Mouse (Mus musculus) embryonic facial prominence, embryonic 12.5 days (tissue): ENCODE results near the gene Prpsap2. TPM values are rescaled to one million over a fixed set of nuclear protein-coding genes. Genes with fewer than 3 reads are reported as not detected.

Experiments used
- ATAC-seq: fragments of 200-750 bp; cut with Nextera tagmentation; 2 replicates; pipeline ENCODE4 v1.8.0; 2017; ENCODE audit not compliant: insufficient number of reproducible peaks, insufficient read depth, low FRiP score, low TSS enrichment
- H3K27ac ChIP-seq: fragments of 300-500 bp; sonication (generic); 2 replicates; pipeline ENCODE4 v1.5.1; 2016; ENCODE audit warnings: mild to moderate bottlenecking
- H3K27me3 ChIP-seq: fragments of 300-500 bp; sonication (generic); 2 replicates; pipeline ENCODE4 v1.6.1; 2016; ENCODE audit warnings: mild to moderate bottlenecking, moderate library complexity
- H3K36me3 ChIP-seq: fragments of 300-500 bp; sonication (generic); 2 replicates; pipeline ENCODE4 v1.6.1; 2016; ENCODE audit warnings: mild to moderate bottlenecking
- H3K4me1 ChIP-seq: fragments of 300-500 bp; sonication (generic); 2 replicates; pipeline ENCODE4 v1.6.1; 2016
- H3K4me2 ChIP-seq: fragments of 300-500 bp; sonication (generic); replicated peaks from 2 replicates; pipeline ENCODE4 v1.6.1; 2016; ENCODE audit warnings: mild to moderate bottlenecking, moderate library complexity
- H3K4me3 ChIP-seq: fragments of 300-500 bp; sonication (generic); 2 replicates; pipeline ENCODE4 v1.5.1; 2016; ENCODE audit warnings: mild to moderate bottlenecking
- H3K9ac ChIP-seq: fragments of 300-500 bp; sonication (generic); 2 replicates; pipeline ENCODE4 v1.6.1; 2016; ENCODE audit warnings: mild to moderate bottlenecking, moderate library complexity
- H3K9me3 ChIP-seq: fragments of 300-500 bp; sonication (generic); 2 replicates; pipeline ENCODE4 v1.6.1; 2016; ENCODE audit warnings: mild to moderate bottlenecking, moderate library complexity
- WGBS: fragments of 180-500 bp; shearing (Covaris S2); methylation state at CpG from one replicate; pipeline ENCODE4 v1.1.7; 2016; 5-methylcytosine and 5-hydroxymethylcytosine counted together
- polyA plus RNA-seq: library from polyadenylated mRNA; unstranded; fragments of >200 nt; fragmentation: Nextera tagmentation; extraction: Ambion mirVana; gene quantifications from 2 replicates; pipeline ENCODE4 v1.2.1, GENCODE M21; 2016

The Prpsap2 gene
- polyA plus RNA-seq, 1 experiment from 2014 or later = 34.8 TPM

GRCm38 (mm10) chr11:61714346-61715117 is 47.4 kb downstream of the Prpsap2 start:
- Histone ChIP-seq H3K9me3 (no peaks in the 10 kb centered on the region), H3K27ac (no peak overlapping the region), H3K27me3 (peaks cover 4% of the 10 kb centered on the region; the same call in 1 of the 2 replicates), H3K4me3 (no peak overlapping the region), H3K4me1 (no peaks in the 10 kb centered on the region), H3K4me2 (no peak overlapping the region), H3K36me3 (no peaks in the 10 kb centered on the region), H3K9ac (no peak overlapping the region)
- 0 out of 2 replicates have a peak, but pooled peaks have one; percentile 8 for ATAC-seq
- 42% methylated on average over 11 of the region's 11 CpGs for WGBS

DNA sequence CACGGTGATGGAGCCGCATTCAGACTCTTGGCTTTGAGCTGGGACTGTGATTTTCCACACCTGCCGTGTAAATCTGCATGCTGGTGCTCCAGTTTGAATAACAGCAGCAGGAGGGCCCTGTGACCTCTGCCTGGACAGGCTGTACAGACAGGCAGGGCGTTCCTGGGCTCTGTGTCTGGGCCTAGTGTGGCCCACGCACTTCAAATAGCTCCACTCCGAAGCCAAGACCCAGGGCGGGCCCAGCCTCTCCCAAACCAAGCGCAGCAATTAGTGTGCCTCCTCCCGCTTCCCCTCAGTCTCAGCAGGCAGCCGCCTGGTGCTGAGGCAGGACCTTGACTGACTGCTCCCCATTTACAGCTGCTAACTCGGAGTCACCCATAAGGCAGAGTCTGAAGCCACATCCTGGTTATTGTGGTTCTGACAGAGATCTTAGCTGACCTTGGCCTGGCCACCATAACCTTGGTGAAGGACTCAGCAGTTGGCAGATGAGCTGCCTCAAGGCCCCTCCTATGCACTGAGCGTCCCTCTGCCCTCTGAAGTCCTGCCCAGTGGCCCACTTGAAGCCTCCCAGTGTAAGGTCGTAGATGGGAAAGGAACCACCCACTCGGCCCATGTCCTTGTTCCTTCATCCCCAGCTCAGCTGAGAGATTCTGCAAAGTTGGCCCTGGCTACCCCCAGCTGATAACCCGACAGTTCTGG is 48.6 kb downstream of the Prpsap2 start:
- 62% methylated on average over 15 of the region's 15 CpGs for WGBS
- no peaks in the 10 kb centered on the region for H3K36me3 ChIP-seq
- no peak overlapping the region for H3K27ac ChIP-seq
- H3K4me1 ChIP-seq = peaks cover 10% of the 10 kb centered on the region; the same call in 1 of the 2 replicates
- no peak overlapping the region for H3K9ac ChIP-seq
- H3K27me3 ChIP-seq = peaks cover 4% of the 10 kb centered on the region; the same call in 1 of the 2 replicates
- ATAC-seq = no peak
- H3K4me3 ChIP-seq = no peak overlapping the region
- no peak overlapping the region for H3K4me2 ChIP-seq
- no peaks in the 10 kb centered on the region for H3K9me3 ChIP-seq

DNA sequence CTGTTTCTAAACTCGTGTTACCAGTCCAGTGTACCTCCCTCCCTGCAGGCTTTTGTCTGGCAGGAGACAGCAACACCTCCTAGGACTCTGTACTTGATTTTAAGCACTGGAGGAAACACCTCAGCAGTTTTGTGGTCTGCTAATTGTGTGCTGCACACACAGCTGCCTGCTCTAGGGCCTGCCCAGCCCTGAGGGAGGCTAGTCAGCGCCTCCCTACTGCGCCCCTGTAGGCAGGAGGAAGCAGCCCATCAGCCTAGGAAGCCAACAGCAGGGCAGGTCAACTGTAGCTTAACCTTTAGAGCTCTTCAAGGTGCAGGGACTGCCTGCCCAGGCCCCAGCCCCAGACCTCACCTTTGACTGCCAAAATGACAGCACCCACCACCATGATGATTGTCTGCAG is 53.0 kb downstream of the Prpsap2 start:
- Histone ChIP-seq H3K9me3 (no peaks in the 10 kb centered on the region), H3K27me3 (no peaks in the 10 kb centered on the region), H3K9ac (no peak overlapping the region), H3K27ac (no peak overlapping the region), H3K4me1 (peaks cover 10% of the 10 kb centered on the region; the same call in 1 of the 2 replicates), H3K4me3 (no peak overlapping the region), H3K36me3 (no peaks in the 10 kb centered on the region), H3K4me2 (no peak overlapping the region)
- 52% methylated on average over 3 of the region's 3 CpGs for WGBS
- ATAC-seq = no peak

DNA sequence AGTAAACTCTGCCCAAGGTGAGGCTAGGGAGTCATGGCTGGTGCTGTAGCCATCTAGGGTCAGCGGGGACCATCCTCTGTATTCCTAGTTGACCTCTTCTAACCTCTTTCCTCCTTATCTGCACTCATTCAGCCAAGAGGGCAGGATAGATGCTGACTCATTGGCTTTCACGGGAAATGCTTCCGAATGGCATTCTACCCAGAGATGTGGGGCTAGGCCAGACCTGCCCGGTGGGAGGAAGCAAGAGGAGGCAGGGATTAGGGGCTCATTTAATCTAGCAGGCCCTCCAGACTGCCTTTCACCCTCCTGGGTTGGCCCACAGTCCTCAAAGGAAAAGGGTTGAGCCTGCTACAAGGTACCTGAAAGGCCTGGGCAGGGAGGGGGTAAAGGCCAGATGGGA is 55.7 kb downstream of the Prpsap2 start:
- ATAC-seq = no peak
- H3K9ac ChIP-seq = no peak overlapping the region
- H3K27ac ChIP-seq = no peak overlapping the region
- H3K27me3 ChIP-seq = no peaks in the 10 kb centered on the region
- peaks cover 10% of the 10 kb centered on the region; the same call in 1 of the 2 replicates for H3K4me1 ChIP-seq
- 70% methylated on average over 4 of the region's 4 CpGs for whole genome bisulfite sequencing
- no peaks in the 10 kb centered on the region for H3K36me3 ChIP-seq
- no peak overlapping the region for H3K4me2 ChIP-seq
- no peak overlapping the region for H3K4me3 ChIP-seq
- no peaks in the 10 kb centered on the region for H3K9me3 ChIP-seq

DNA sequence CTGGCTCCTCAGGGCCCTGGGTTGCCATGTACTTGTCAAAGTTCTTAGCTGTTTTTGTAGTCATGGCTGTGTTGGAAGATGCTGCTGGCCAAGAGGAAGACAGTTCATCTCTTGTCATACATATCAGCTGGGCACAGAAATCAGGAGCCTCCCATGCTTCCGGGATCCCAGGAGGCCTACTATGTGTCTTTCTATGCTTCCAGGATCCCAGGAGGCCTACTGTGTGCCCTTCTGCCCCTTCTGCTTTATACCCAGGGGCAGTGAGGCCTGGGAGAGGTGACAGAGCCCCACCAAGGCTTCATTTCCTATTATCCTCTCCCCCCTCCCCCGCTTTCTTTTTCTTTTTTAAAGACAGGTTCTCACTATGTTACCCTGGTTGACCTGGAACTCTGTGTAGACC is 56.3 kb downstream of the Prpsap2 start:
- H3K36me3 ChIP-seq = no peaks in the 10 kb centered on the region

GRCm38 (mm10) chr11:61702494-61702893 is 59.4 kb downstream of the Prpsap2 start:
- no peaks in the 10 kb centered on the region for H3K4me1 ChIP-seq
- no peak overlapping the region for H3K4me2 ChIP-seq
- H3K27me3 ChIP-seq = no peaks in the 10 kb centered on the region
- H3K36me3 ChIP-seq = no peaks in the 10 kb centered on the region
- no peak overlapping the region for H3K27ac ChIP-seq
- H3K4me3 ChIP-seq = no peak overlapping the region
- H3K9ac ChIP-seq = no peak overlapping the region
- 96% methylated on average over 5 of the region's 5 CpGs for WGBS
- no peak for ATAC-seq
- no peaks in the 10 kb centered on the region for H3K9me3 ChIP-seq

More for the DNA sequence above, 56.3 kb downstream of the Prpsap2 start:
- no peak overlapping the region for H3K4me3 ChIP-seq
- no peaks in the 10 kb centered on the region for H3K27me3 ChIP-seq
- no peak overlapping the region for H3K9ac ChIP-seq
- H3K4me2 ChIP-seq = no peak overlapping the region
- no peak overlapping the region for H3K27ac ChIP-seq
- H3K4me1 ChIP-seq = peaks cover 10% of the 10 kb centered on the region; the same call in 1 of the 2 replicates
- H3K9me3 ChIP-seq = no peaks in the 10 kb centered on the region
- 82% methylated on average over 2 of the region's 2 CpGs for WGBS
- no peak for ATAC-seq

GRCm38 (mm10) chr11:61701696-61702095 is 60.2 kb downstream of the Prpsap2 start:
- H3K27ac ChIP-seq = no peak overlapping the region
- H3K4me1 ChIP-seq = no peaks in the 10 kb centered on the region
- WGBS = 62% methylated on average over 5 of the region's 5 CpGs

GRCm38 (mm10) chr11:61699933-61700332 is 62.0 kb downstream of the Prpsap2 start:
- Histone ChIP-seq H3K9ac (no peak overlapping the region), H3K27me3 (no peaks in the 10 kb centered on the region), H3K27ac (no peak overlapping the region), H3K4me3 (no peak overlapping the region), H3K4me2 (no peak overlapping the region), H3K9me3 (no peaks in the 10 kb centered on the region), H3K4me1 (no peaks in the 10 kb centered on the region), H3K36me3 (no peaks in the 10 kb centered on the region)
- no peak for ATAC-seq
- 65% methylated on average over 4 of the region's 4 CpGs for WGBS

More at GRCm38 (mm10) chr11:61701696-61702095, 60.2 kb downstream of the Prpsap2 start:
- Histone ChIP-seq H3K9me3 (no peaks in the 10 kb centered on the region), H3K4me3 (no peak overlapping the region), H3K27me3 (no peaks in the 10 kb centered on the region), H3K9ac (no peak overlapping the region), H3K36me3 (no peaks in the 10 kb centered on the region), H3K4me2 (no peak overlapping the region)
- no peak for ATAC-seq

GRCm38 (mm10) chr11:61699460-61699859 is 62.4 kb downstream of the Prpsap2 start:
- Histone ChIP-seq H3K4me1 (no peaks in the 10 kb centered on the region), H3K4me3 (no peak overlapping the region), H3K27ac (no peak overlapping the region), H3K4me2 (no peak overlapping the region), H3K27me3 (no peaks in the 10 kb centered on the region), H3K36me3 (no peaks in the 10 kb centered on the region), H3K9ac (no peak overlapping the region), H3K9me3 (no peaks in the 10 kb centered on the region)
- no peak for ATAC-seq
- 82% methylated on average over 5 of the region's 5 CpGs for WGBS

DNA sequence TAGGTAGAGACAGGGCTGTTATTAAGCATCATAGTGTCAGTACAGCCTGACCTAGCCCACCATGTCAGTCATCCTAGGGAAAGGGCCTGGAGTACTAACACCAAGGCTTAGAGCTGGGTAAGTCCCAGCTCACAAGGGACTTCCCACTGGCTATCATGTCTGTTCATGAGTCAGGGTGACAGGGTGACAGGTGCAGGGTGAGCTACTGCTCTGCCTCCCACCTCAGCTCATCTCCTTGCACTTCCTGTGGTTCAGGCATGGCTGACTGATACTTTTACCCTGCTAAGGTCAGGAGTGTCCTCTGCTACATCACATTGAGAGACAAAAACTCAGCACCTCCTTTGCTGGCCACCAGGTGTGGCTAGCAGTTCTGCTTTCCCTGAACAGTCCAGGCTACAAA is 63.0 kb downstream of the Prpsap2 start:
- no peaks in the 10 kb centered on the region for H3K27me3 ChIP-seq
- no peaks in the 10 kb centered on the region for H3K4me1 ChIP-seq
- no peak overlapping the region for H3K4me2 ChIP-seq
- ATAC-seq = no peak
- no peak overlapping the region for H3K4me3 ChIP-seq
- H3K36me3 ChIP-seq = no peaks in the 10 kb centered on the region
- H3K9ac ChIP-seq = no peak overlapping the region
- H3K27ac ChIP-seq = no peak overlapping the region
- H3K9me3 ChIP-seq = no peaks in the 10 kb centered on the region

GRCm38 (mm10) chr11:61692996-61693395 is 68.9 kb downstream of the Prpsap2 start:
- Histone ChIP-seq H3K9me3 (no peaks in the 10 kb centered on the region), H3K4me3 (no peak overlapping the region), H3K4me1 (no peaks in the 10 kb centered on the region), H3K9ac (no peak overlapping the region), H3K27me3 (no peaks in the 10 kb centered on the region), H3K4me2 (no peak overlapping the region), H3K27ac (no peak overlapping the region), H3K36me3 (no peaks in the 10 kb centered on the region)
- 87% methylated on average over 5 of the region's 5 CpGs for WGBS
- no peak; the same call in 1 of the 2 replicates for ATAC-seq

DNA sequence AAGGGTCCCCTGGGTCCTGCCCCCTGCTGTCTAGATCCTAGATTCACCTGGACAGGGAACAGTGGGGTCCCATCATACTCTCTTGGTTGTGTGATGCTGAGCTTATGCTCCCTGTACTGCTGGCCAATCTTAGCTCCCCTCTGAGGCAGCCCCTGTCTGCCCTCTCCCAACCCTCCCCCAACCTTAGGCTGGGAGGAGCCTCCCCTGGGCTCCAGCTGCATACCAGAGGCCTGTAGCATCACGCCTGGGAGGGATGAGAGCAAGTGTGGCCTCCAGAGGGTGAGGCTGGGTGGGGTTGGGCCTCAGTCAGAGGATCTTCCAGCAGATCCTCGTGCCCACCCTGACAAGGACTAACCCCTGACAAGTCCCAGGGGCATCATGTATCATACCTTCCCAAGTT is 74.3 kb downstream of the Prpsap2 start:
- Histone ChIP-seq H3K27me3 (peaks cover 33% of the 10 kb centered on the region), H3K4me2 (no peak overlapping the region), H3K4me1 (peaks cover 5% of the 10 kb centered on the region; the same call in 1 of the 2 replicates), H3K9ac (no peak overlapping the region), H3K4me3 (no peak overlapping the region), H3K36me3 (no peaks in the 10 kb centered on the region), H3K9me3 (no peaks in the 10 kb centered on the region), H3K27ac (no peak overlapping the region)
- WGBS = 40% methylated on average over 2 of the region's 2 CpGs
- no peak for ATAC-seq
